Mouse (Mus musculus): ENCODE data around the gene Myo7a. TPM values are rescaled to one million over a fixed set of nuclear protein-coding genes. Genes with fewer than 3 reads are reported as not detected.

Myo7a gene
- polyA plus RNA-seq, 1 experiment, result 29.5 TPM

DNA sequence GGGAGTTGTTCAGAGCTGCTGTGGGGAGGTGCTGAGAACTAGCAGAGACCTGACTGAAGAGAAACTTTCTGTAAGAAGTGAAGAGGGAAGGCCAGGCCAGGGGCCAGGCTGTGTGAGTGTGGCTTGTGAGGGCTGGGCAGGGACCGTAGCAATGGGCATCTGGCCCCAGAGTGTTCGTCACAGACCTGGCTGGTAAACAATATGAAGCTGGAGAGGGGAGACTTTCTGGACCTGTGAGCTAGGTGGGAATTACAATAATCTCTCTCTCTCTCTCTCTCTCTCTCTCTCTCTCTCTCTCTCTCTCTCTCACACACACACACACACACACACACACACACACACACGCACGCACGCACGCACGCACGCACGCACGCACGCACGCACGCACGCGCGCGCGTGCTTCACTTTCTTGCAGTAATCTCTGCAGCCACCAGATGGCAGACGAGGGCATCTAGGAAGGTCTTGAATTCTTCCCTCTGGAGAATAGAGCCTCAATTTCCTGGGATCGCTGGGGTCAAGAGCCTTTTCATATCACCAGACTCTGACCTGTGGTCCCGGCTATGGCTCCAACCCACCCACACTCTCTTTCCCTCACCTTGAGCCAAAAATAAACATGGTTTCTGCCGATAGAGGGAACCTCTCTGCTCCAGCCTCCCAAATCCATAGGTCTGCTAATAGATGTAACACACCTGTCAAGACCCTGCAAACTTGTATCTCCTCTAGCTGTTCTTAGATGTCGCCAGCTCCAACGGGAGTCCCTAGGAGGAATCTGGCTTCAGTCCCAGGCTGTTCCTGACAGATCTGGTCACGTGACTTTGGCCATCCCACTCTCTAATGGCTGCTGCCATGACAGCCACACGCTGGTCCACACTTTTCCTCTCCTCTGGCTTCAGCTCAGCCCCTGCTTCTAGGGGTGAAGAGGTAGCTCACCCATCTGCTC, 16.1 kb downstream of the Myo7a start:
- peak; percentile 56 for DNase-seq (ENCODE audit: low spot score)

GRCm38 (mm10) chr7:98102488-98102887, 16.8 kb downstream of the Myo7a start:
- no peak for DNase-seq (ENCODE audit: low spot score)

DNA sequence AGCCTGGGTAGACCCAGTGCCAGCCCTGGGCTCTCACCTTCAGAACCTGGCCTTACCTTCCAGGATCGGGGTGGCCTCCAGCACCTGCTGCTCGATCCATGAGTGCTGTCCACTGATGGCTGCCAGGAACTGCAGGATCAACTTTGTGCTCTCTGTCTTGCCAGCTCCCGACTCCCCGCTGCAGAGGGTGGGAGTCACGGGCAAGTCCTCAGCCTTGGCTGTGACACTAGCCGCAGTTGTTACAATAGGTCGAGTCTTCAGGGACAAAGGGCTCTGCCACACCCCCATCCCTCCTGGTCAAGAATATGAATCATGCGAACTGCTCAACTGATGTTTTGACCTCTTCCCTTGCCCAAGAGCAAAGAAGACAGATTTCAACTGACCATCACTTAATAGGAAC, 21.8 kb downstream of the Myo7a start:
- DNase-seq (ENCODE audit: low spot score), result no peak

DNA sequence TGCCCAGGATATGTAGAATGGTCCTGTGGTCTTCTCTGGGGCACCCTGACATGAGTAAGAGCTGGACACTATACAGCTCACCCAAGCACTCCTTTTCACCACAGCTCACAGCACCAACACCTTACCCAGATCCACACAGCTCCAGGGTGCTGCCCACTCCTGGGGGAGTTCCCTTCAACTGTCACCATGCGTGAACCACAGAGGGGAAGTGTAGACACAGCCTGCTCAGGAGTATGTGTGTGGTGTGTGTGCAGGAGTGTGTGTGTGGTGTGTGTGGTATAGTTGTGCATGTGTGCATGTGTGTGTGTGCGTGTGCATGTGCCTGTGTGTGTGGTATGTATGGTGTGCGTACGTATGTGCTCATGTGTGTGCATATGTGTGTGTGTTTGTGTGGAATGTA, 23.5 kb downstream of the Myo7a start:
- DNase-seq (ENCODE audit: low spot score), result no peak

GRCm38 (mm10) chr7:98086346-98086745, 33.0 kb downstream of the Myo7a start:
- DNase-seq (ENCODE audit: low spot score), result no peak

GRCm38 (mm10) chr7:98085314-98085713, 34.0 kb downstream of the Myo7a start:
- DNase-seq (ENCODE audit: low spot score), result no peak

DNA sequence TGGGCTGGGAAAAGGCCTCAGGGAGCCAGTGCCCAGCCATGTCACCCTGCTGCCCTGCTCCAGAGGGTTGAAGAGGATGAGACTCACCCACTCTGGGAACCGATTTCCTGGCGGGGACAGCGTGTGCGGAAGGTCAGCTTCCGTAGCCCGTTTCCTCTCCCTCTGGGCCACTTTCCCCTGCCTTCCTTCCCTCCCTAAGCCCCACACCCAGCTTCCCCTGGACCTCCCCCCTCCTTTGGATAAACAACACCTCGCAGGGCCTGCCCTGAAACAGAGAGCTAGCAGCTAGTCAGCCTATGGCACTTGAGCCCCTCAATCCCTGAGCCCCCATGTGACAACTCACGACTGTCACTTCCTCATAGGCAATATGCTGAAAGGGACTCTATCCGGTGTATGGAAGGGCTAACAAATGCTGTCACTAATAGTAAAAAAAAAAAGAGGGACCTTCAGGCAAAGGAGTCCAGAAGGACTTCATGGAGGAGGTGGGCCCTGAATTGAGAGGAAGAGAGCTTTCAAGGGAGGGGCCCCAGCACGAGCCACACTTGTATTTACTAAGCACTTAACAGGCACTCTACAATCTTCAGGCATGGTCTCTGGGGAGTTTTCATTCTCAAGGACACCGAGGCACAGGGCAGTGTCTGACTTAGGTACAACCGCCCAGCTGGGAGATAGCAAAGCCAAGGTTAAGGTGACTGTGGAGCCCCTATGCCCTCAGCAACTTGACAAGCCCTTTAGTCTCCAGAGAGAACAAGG, 34.6 kb downstream of the Myo7a start:
- no peak for DNase-seq (ENCODE audit: low spot score)

GRCm38 (mm10) chr7:98082376-98082775, 36.9 kb downstream of the Myo7a start:
- no peak for DNase-seq (ENCODE audit: low spot score)

GRCm38 (mm10) chr7:98077453-98077852, 41.9 kb downstream of the Myo7a start:
- no peak for DNase-seq (ENCODE audit: low spot score)

- DNase-seq (ENCODE audit: low spot score), result peak; percentile 68
These were observed 47.7 kb downstream of the Myo7a start for GRCm38 (mm10) chr7:98071620-98072019.

- DNase-seq (ENCODE audit: low spot score), result no peak
These were observed 53.1 kb downstream of the Myo7a start for GRCm38 (mm10) chr7:98066229-98066628.

GRCm38 (mm10) chr7:98054942-98055341, 64.4 kb downstream of the Myo7a start:
- DNase-seq (ENCODE audit: low spot score), result no peak

GRCm38 (mm10) chr7:98054461-98054860, 64.9 kb downstream of the Myo7a start:
- DNase-seq (ENCODE audit: low spot score), result no peak

GRCm38 (mm10) chr7:98051980-98052379, 67.3 kb downstream of the Myo7a start:
- DNase-seq (ENCODE audit: low spot score), result no peak

- DNase-seq (ENCODE audit: low spot score), result no peak
These were observed 71.1 kb downstream of the Myo7a start for GRCm38 (mm10) chr7:98048101-98048824.

DNA sequence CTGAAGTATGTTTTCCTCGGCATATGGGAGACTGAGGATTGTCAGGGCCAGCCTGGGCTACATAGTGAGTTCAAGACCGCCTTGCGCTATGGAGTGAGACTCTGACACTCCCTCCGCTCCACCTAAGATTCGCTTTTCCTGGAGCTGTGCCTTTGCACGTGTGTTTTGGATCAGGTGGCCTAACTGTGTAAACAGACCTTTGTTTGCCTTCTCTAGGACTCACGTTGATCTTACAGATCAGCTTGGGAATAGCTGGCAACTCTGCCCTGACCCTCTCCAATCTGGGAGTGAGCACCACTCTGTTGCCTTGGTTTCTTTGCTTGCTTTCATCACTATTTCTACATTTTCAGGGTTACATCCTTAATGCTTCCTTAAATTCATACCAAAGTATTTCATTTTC, 116.7 kb downstream of the Myo7a start:
- no peak for DNase-seq (ENCODE audit: low spot score)

Other genes with a start within 250 kb of the Myo7a start
- gene Gdpd4, start 199.6 kb downstream of the Myo7a start, polyA plus RNA-seq (2012; rRNA removed), result not detected in 2 replicates
- gene Omp, start 26.0 kb upstream of the Myo7a start, polyA plus RNA-seq (2012; rRNA removed), result 1.7 and 2.2 TPM in 2 replicates
- 71.4 and 76.6 TPM in 2 replicates for gene Capn5, start 58.8 kb upstream of the Myo7a start, polyA plus RNA-seq (2012; rRNA removed)
- gene B3gnt6, start 80.0 kb upstream of the Myo7a start, polyA plus RNA-seq (2012; rRNA removed), result 0.32 and 0.46 TPM in 2 replicates
- 26.7 and 32.4 TPM in 2 replicates for gene Acer3, start 201.7 kb upstream of the Myo7a start, polyA plus RNA-seq (2012; rRNA removed)
- gene Tsku, start 241.8 kb upstream of the Myo7a start, polyA plus RNA-seq (2012; rRNA removed), result 199 and 219 TPM in 2 replicates